8 mouse cellular contexts compared by ENCODE assay signal in the genomic region with DNA sequence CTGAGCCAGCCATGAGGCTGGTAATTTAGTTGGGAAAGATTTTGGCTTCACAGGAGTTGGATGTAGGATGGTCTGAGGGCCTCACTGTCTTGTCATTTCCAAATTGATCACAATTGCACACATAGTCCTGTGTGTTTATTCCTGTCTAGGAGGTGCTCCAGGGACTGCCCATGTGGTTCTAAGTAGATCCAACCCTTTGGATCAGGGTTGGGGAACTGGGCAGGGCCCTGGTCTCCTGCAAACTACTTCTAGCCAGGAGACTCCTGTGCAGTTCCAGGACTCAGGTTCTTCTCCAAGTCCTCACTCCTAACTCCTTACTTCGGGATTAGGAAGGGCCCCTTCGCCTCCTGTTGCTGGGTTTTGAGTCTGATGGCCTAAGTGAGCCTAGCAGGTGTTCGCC. TPM values are rescaled to one million over a fixed set of nuclear protein-coding genes. Genes with fewer than 3 reads are reported as not detected.
DNase-seq lines count a peak whose midpoint lies in the region; ATAC-seq and TF ChIP-seq lines count a peak whose summit lies in the region.

TSS of gene Camkv (plus strand) at position 301 of the 400 bp plus-strand sequence.

- no peaks in the 10 kb centered on the region for H3K27me3 ChIP-seq in testis, adult 2 months (ENCODE audit: control insufficient read depth, insufficient read depth, low read length)
- peaks cover 22% of the 10 kb centered on the region; the same call in 1 of the 2 replicates for H3K27me3 ChIP-seq in limb, embryonic 13.5 days
- H3K27me3 ChIP-seq in stomach, embryonic 16.5 days (ENCODE audit: control insufficient read depth, insufficient read depth, low read length), result peaks cover 12% of the 10 kb centered on the region; the same call in 1 of the 2 replicates

- no peaks in the 10 kb centered on the region for H3K9me3 ChIP-seq in limb, embryonic 13.5 days
- no peaks in the 10 kb centered on the region for H3K9me3 ChIP-seq in stomach, embryonic 16.5 days (replicated peaks; ENCODE audit: control insufficient read depth, low read length)

- peak within 1 kb of the TSS; percentile 86 for H3K4me3 ChIP-seq in testis, adult 2 months (ENCODE audit: control insufficient read depth, low read depth, low read length)
- peak within 1 kb of the TSS; percentile 61 for H3K4me3 ChIP-seq in limb, embryonic 13.5 days
- H3K4me3 ChIP-seq in stomach, embryonic 16.5 days (replicated peaks; ENCODE audit: low read length), result peak within 1 kb of the TSS; percentile 50

- H3K4me1 ChIP-seq in testis, adult 2 months (ENCODE audit: control insufficient read depth, insufficient read depth, low read length), result peaks cover 13% of the 10 kb centered on the region
- peaks cover 21% of the 10 kb centered on the region for H3K4me1 ChIP-seq in limb, embryonic 13.5 days
- H3K4me1 ChIP-seq in stomach, embryonic 16.5 days (ENCODE audit: control insufficient read depth, insufficient read depth, low read length), result peaks cover 11% of the 10 kb centered on the region; the same call in 1 of the 2 replicates

- H3K9ac ChIP-seq in limb, embryonic 13.5 days, result peak within 1 kb of the TSS; percentile 73
- peak within 1 kb of the TSS; percentile 61 for H3K9ac ChIP-seq in stomach, embryonic 16.5 days (ENCODE audit: low read length)

- no peak for DNase-seq in frontal cortex, adult 2 months (ENCODE audit: extremely low spot score in 1 of 2, low spot score in 1 of 2)
- no peak for DNase-seq in frontal cortex, postnatal 14 days (ENCODE audit: low spot score in 2 of 2)
- DNase-seq in testis, postnatal 14 days (ENCODE audit: low spot score), result no peak
- DNase-seq in spleen, adult 18-20 months, result no peak
- DNase-seq in embryo, embryonic 10.5 days (ENCODE audit: low spot score), result no peak

- 13% methylated on average over 3 of the region's 3 CpGs for WGBS in limb, embryonic 13.5 days
- WGBS in stomach, embryonic 16.5 days, result 11% methylated on average over 3 of the region's 3 CpGs

- 0 out of 2 replicates have a peak, but pooled peaks have one; percentile 2 for ATAC-seq in limb, embryonic 13.5 days (ENCODE audit: low FRiP score, low read depth)
- no peak for ATAC-seq in stomach, embryonic 16.5 days (ENCODE audit: insufficient read depth, low FRiP score)

- H3K27ac ChIP-seq in testis, adult 2 months (ENCODE audit: control insufficient read depth, insufficient read depth, low read depth, low read length), result no peak within 1 kb of the TSS
- H3K27ac ChIP-seq in limb, embryonic 13.5 days, result no peak within 1 kb of the TSS
- H3K27ac ChIP-seq in stomach, embryonic 16.5 days (ENCODE audit: low read length), result no peak within 1 kb of the TSS

- H3K4me2 ChIP-seq in limb, embryonic 13.5 days (replicated peaks), result peak within 1 kb of the TSS; percentile 96
- peak within 1 kb of the TSS; percentile 94 for H3K4me2 ChIP-seq in stomach, embryonic 16.5 days (ENCODE audit: low read depth, low read length)

- H3K36me3 ChIP-seq in testis, adult 2 months (ENCODE audit: control insufficient read depth, insufficient read depth, low read length), result no peaks in the 10 kb centered on the region
- no peaks in the 10 kb centered on the region for H3K36me3 ChIP-seq in limb, embryonic 13.5 days
- H3K36me3 ChIP-seq in stomach, embryonic 16.5 days (ENCODE audit: control insufficient read depth, insufficient read depth, low read length), result no peaks in the 10 kb centered on the region

- no peak for TF ChIP-seq CTCF in testis, adult 2 months (IDR thresholded peaks at IDR 0.05; ENCODE audit: control insufficient read depth, insufficient read depth, insufficient replicate concordance, low read depth, low read length)

- no peak for TF ChIP-seq POLR2A in testis, adult 2 months (IDR thresholded peaks at IDR 0.05; ENCODE audit: control insufficient read depth, low read depth, low read length)

RNA-seq across cellular contexts. Expression of gene Camkv, which starts in this region (rescaled TPM):
- polyA plus RNA-seq in frontal cortex, adult 2 months (2012; rRNA removed), result 405 and 456 TPM in 2 replicates
- polyA plus RNA-seq in testis, adult 2 months (2012; rRNA removed), result 6.5 and 6.6 TPM in 2 replicates
- 9.8 and 10.0 TPM in 2 replicates for polyA plus RNA-seq in limb, embryonic 13.5 days (2015; fragmentation: Nextera tagmentation; extraction: Ambion mirVana)
- 2.6 and 2.9 TPM in 2 replicates for polyA plus RNA-seq in stomach, embryonic 16.5 days (2015; fragmentation: Nextera tagmentation; extraction: Ambion mirVana)

Comparison
In these comparisons a context has a peak if more than half of its experiments do, and no peak if none do; other contexts are left out.
1. RNA of gene Camkv (polyA plus RNA-seq): 405 to 456 TPM in frontal cortex, adult 2 months; 9.8 to 10.0 TPM in limb, embryonic 13.5 days, 6.5 to 6.6 TPM in testis, adult 2 months and 2.6 to 2.9 TPM in stomach, embryonic 16.5 days; every median in the first group is over 10 times any median in the second.
2. Peak in every context shown above with its lines, with median percentiles within 50 percentile points of each other: H3K4me3 ChIP-seq.